ENCODE assay signal across 9 mouse cellular contexts in the genomic region with DNA sequence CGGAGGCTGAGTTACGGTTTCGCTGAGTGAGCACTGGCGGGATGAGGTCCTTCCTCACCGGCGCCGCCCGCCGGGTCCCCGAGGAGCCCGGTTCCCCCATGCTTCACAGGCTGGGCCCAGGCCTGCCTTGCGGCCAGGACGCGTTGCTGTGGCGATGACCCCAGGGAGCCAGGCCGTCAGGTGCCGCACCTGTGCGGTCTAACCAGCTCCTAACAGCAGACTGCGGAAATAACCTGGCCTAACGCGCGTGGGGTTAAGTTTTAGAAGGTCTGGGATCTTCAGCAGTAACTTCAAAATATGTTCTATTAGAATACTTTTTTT. TPM values are rescaled to one million over a fixed set of nuclear protein-coding genes. Genes with fewer than 3 reads are reported as not detected.
DNase-seq lines count a peak whose midpoint lies in the region; ATAC-seq and TF ChIP-seq lines count a peak whose summit lies in the region.
"Had no signal": no experiment of that assay in that cellular context is flagged by ENCODE, and none has a peak within 500 bp of the region (broad histone marks: within the 10 kb centered on the region; RNA-seq: fewer than 3 reads in every experiment).

No protein-coding gene starts in this region.

- no peaks in the 10 kb centered on the region for H3K27me3 ChIP-seq in heart, embryonic 13.5 days (replicated peaks)
- no peaks in the 10 kb centered on the region for H3K27me3 ChIP-seq in forebrain, embryonic 16.5 days (replicated peaks; ENCODE audit: control insufficient read depth, insufficient read depth, low read length)
- no peaks in the 10 kb centered on the region for H3K27me3 ChIP-seq in liver, postnatal 0 days (ENCODE audit: insufficient read depth, low read length)
- H3K27me3 ChIP-seq: CH12.LX had no signal

- no peak for TF ChIP-seq EP300 in liver, postnatal 0 days (IDR thresholded peaks at IDR 0.05; ENCODE audit: low read depth)

- intact Hi-C loops in left cerebral cortex, postnatal 4 days (cut with DNase I) = loop anchor here (5.0 to 10.0 kb wide), 2 partner anchors 74 to 1904 kb away; no protein-coding TSS in a partner anchor

- peaks cover 32% of the 10 kb centered on the region for H3K4me1 ChIP-seq in heart, embryonic 13.5 days
- peaks cover 0 to 8% of the 10 kb centered on the region in 2 experiments; a peak in 2 of 4 replicates for H3K4me1 ChIP-seq in ES-E14 (ENCODE audit: control insufficient read depth in 2 of 2, insufficient read depth in 2 of 2, low read length in 2 of 2, poor library complexity in 1 of 2)
- peaks cover 29% of the 10 kb centered on the region for H3K4me1 ChIP-seq in forebrain, embryonic 16.5 days (replicated peaks; ENCODE audit: control insufficient read depth, insufficient read depth, low read length)
- peaks cover 16% of the 10 kb centered on the region for H3K4me1 ChIP-seq in liver, postnatal 0 days (ENCODE audit: insufficient read depth)

- ATAC-seq in heart, embryonic 13.5 days (ENCODE audit: extremely low read depth, insufficient number of reproducible peaks, low FRiP score, low TSS enrichment) = no peak; the same call in 1 of the 2 replicates
- no peak for ATAC-seq in forebrain, embryonic 16.5 days
- ATAC-seq in liver, postnatal 0 days = peak; percentile 46

- peak overlapping the region; percentile 82 for H3K4me2 ChIP-seq in heart, embryonic 13.5 days
- H3K4me2 ChIP-seq in forebrain, embryonic 16.5 days (ENCODE audit: low read length) = peak overlapping the region; percentile 95
- H3K4me2 ChIP-seq in liver, postnatal 0 days (ENCODE audit: low read depth, low read length) = peak overlapping the region; percentile 97

- H3K9me3 ChIP-seq in heart, embryonic 13.5 days = no peaks in the 10 kb centered on the region
- no peaks in the 10 kb centered on the region for H3K9me3 ChIP-seq in ES-E14 (ENCODE audit: control insufficient read depth, insufficient read depth, low read depth, low read length)
- H3K9me3 ChIP-seq in forebrain, embryonic 16.5 days (ENCODE audit: control insufficient read depth, low read length) = no peaks in the 10 kb centered on the region
- H3K9me3 ChIP-seq in liver, postnatal 0 days (ENCODE audit: low read length) = no peaks in the 10 kb centered on the region

- in situ Hi-C loops in ES-E14 (cut with MboI; ENCODE audit: low sequenced_read_pairs in 2 of 2, unreplicated experiment in 2 of 2) = no loop called here

- no peak for DNase-seq in heart, adult 8-10 months (ENCODE audit: low spot score)
- DNase-seq in ES-E14 (ENCODE audit: low read depth, low spot score) = no peak
- no peak for DNase-seq in liver, postnatal 0 days
- no peak for DNase-seq in left cerebral cortex, postnatal 4 days
- no peak for DNase-seq in retina, postnatal 1 day
- DNase-seq in adrenal gland, adult 2 months = no peak

- WGBS in heart, embryonic 13.5 days = 0% methylated on average over 22 of the region's 22 CpGs
- WGBS in forebrain, embryonic 16.5 days = under 1% methylated on average over 22 of the region's 22 CpGs
- WGBS in liver, postnatal 0 days (ENCODE audit: insufficient replicate concordance) = under 1% methylated on average over 22 of the region's 22 CpGs

- no peaks in the 10 kb centered on the region for H3K36me3 ChIP-seq in heart, embryonic 13.5 days
- no peaks in the 10 kb centered on the region for H3K36me3 ChIP-seq in ES-E14 (ENCODE audit: control insufficient read depth, insufficient read depth, low read length, poor library complexity, severe bottlenecking)
- H3K36me3 ChIP-seq in forebrain, embryonic 16.5 days (ENCODE audit: control insufficient read depth, insufficient read depth) = no peaks in the 10 kb centered on the region
- no peaks in the 10 kb centered on the region for H3K36me3 ChIP-seq in liver, postnatal 0 days (replicated peaks; ENCODE audit: insufficient read depth, low read length)

- peak overlapping the region; percentile 98 for H3K27ac ChIP-seq in heart, embryonic 13.5 days (replicated peaks)
- H3K27ac ChIP-seq in ES-E14 (ENCODE audit: insufficient read depth, low read depth, low read length, poor library complexity, severe bottlenecking) = peak overlapping the region; percentile 89; the same call in 1 of the 2 replicates
- peak overlapping the region; percentile 97 for H3K27ac ChIP-seq in forebrain, embryonic 16.5 days (ENCODE audit: low read length)
- H3K27ac ChIP-seq in liver, postnatal 0 days (ENCODE audit: low read depth) = peak overlapping the region; percentile 98

- peak overlapping the region; percentile 93 for H3K4me3 ChIP-seq in heart, embryonic 13.5 days
- H3K4me3 ChIP-seq in ES-E14 (ENCODE audit: insufficient read depth in 1 of 2, low read depth in 1 of 2, low read length in 2 of 2, poor library complexity in 1 of 2, severe bottlenecking in 1 of 2) = peak overlapping the region; percentile 69 to 83
- H3K4me3 ChIP-seq in forebrain, embryonic 16.5 days (replicated peaks; ENCODE audit: low read length) = peak overlapping the region; percentile 84
- H3K4me3 ChIP-seq in liver, postnatal 0 days (ENCODE audit: low read depth, low read length) = peak overlapping the region; percentile 63

- H3K9ac ChIP-seq in heart, embryonic 13.5 days = peak overlapping the region; percentile 97
- H3K9ac ChIP-seq in ES-E14 (ENCODE audit: insufficient read depth, low read depth, low read length, poor library complexity, severe bottlenecking) = peak overlapping the region; percentile 87
- H3K9ac ChIP-seq in forebrain, embryonic 16.5 days (replicated peaks; ENCODE audit: low read depth, low read length) = peak overlapping the region; percentile 77
- peak overlapping the region; percentile 76 for H3K9ac ChIP-seq in liver, postnatal 0 days (replicated peaks)

- no peak for TF ChIP-seq CTCF in liver, postnatal 0 days (IDR thresholded peaks at IDR 0.05; ENCODE audit: low read depth)

TF ChIP-seq in ES-E14, 5 proteins besides CTCF, POLR2A, EP300 and RAD21:
- TF ChIP-seq CHD2 (IDR thresholded peaks at IDR 0.05; ENCODE audit: low read depth, low read length) (no peak), MAFK (IDR thresholded peaks at IDR 0.05; ENCODE audit: insufficient read depth, low read depth, low read length) (peak; percentile 18; the same call in 1 of the 2 replicates)

RNA-seq across cellular contexts. Expression of gene 1190002N15Rik, which starts 0.9 kb away (rescaled TPM):
- 9.3 and 12.7 TPM in 2 replicates for polyA plus RNA-seq in heart, embryonic 13.5 days (2015; fragmentation: Nextera tagmentation; extraction: Ambion mirVana)
- total RNA-seq in heart, adult 8-10 months (2022) = 10 to 100 TPM; 22.9 to 34.4 (median 28.9) TPM
- total RNA-seq in ES-E14 (2012; rRNA removed) = 24.9 and 31.2 TPM in 2 replicates
- polyA plus RNA-seq in forebrain, embryonic 16.5 days (2015; fragmentation: Nextera tagmentation; extraction: Ambion mirVana) = 4.1 and 4.7 TPM in 2 replicates
- polyA plus RNA-seq in liver, postnatal 0 days (2015; fragmentation: Nextera tagmentation; extraction: Ambion mirVana) = 14.6 and 15.8 TPM in 2 replicates
- 10 to 100 TPM; 19.6 to 20.7 TPM for total RNA-seq in left cerebral cortex, postnatal 4 days (2021)
- 10 to 100 TPM; 19.7 to 20.3 TPM for total RNA-seq in adrenal gland, adult 2 months (2021)
- polyA plus RNA-seq in adrenal gland, adult 2 months (2012; rRNA removed) = 21.9 and 22.0 TPM in 2 replicates
- total RNA-seq: CH12.LX had no signal
